Mouse (Mus musculus) testis, postnatal 14 days (tissue): ENCODE measurements around the gene Zfp768.
"Not testable (repeated sequence)": the region's sequence is repeated elsewhere in the genome, so short reads cannot be mapped to it uniquely, and the experiment has no call there.

Source experiments
- DNase-seq: peaks from one replicate; pipeline ENCODE4 v3.0.0; 2021; ENCODE audit warnings: low spot score

Zfp768 gene

GRCm38 (mm10) chr7:127345512-127346325 lies at the start of gene Zfp768:
Gene Zfp768 (minus strand): TSS chr7:127345589.
- peak; percentile 94 for DNase-seq

GRCm38 (mm10) chr7:127393944-127394333 lies 48.5 kb upstream of the Zfp768 start:
- DNase-seq = no peak

- peak; percentile 90 for DNase-seq
These were observed 48.0 kb upstream of the Zfp768 start, which contains the start of gene E430018J23Rik for GRCm38 (mm10) chr7:127393157-127393943. Gene E430018J23Rik (minus strand): TSS chr7:127393629.

- DNase-seq = no peak
These were observed 46.9 kb upstream of the Zfp768 start for GRCm38 (mm10) chr7:127392251-127392824.

- no peak for DNase-seq
These were observed 46.1 kb upstream of the Zfp768 start for GRCm38 (mm10) chr7:127391538-127391937.

GRCm38 (mm10) chr7:127390306-127390705 lies 44.9 kb upstream of the Zfp768 start:
- no peak for DNase-seq

- not testable (repeated sequence) for DNase-seq
These were observed 42.8 kb upstream of the Zfp768 start for GRCm38 (mm10) chr7:127388201-127388600.

- DNase-seq = peak; percentile 87
These were observed 41.4 kb upstream of the Zfp768 start, which contains the start of gene 9130019O22Rik for GRCm38 (mm10) chr7:127386641-127387392. Gene 9130019O22Rik (minus strand): TSS chr7:127387166.

- DNase-seq = not testable (repeated sequence)
These were observed 40.2 kb upstream of the Zfp768 start for GRCm38 (mm10) chr7:127385560-127385959.

GRCm38 (mm10) chr7:127378310-127378921 lies 33.0 kb upstream of the Zfp768 start:
- DNase-seq = no peak

- peak; percentile 89 for DNase-seq
These were observed 30.2 kb upstream of the Zfp768 start, which contains the start of gene Zfp747 for GRCm38 (mm10) chr7:127375271-127376245. Gene Zfp747 (minus strand): TSS chr7:127376050.

- DNase-seq = not testable (repeated sequence)
These were observed 26.5 kb upstream of the Zfp768 start for GRCm38 (mm10) chr7:127371870-127372269.

- no peak for DNase-seq
These were observed 25.8 kb upstream of the Zfp768 start for GRCm38 (mm10) chr7:127371213-127371612.

GRCm38 (mm10) chr7:127366249-127366648 lies 20.9 kb upstream of the Zfp768 start:
- DNase-seq = no peak

GRCm38 (mm10) chr7:127364166-127364565 lies 18.8 kb upstream of the Zfp768 start:
- no peak for DNase-seq

GRCm38 (mm10) chr7:127363475-127363921 lies 18.1 kb upstream of the Zfp768 start:
- no peak for DNase-seq

- DNase-seq = not testable (repeated sequence)
These were observed 17.0 kb upstream of the Zfp768 start for GRCm38 (mm10) chr7:127362418-127362817.

- no peak for DNase-seq
These were observed 16.1 kb upstream of the Zfp768 start for GRCm38 (mm10) chr7:127361449-127361848.

- DNase-seq = no peak
These were observed 14.9 kb upstream of the Zfp768 start for GRCm38 (mm10) chr7:127360265-127360664.

- no peak for DNase-seq
These were observed 13.1 kb upstream of the Zfp768 start for GRCm38 (mm10) chr7:127358472-127358871.
